Mouse (Mus musculus) inflammation-experienced regulatory T-cells, adult 6 months (primary cell): ENCODE measurements around the gene Tln2. TPM values are rescaled to one million over a fixed set of nuclear protein-coding genes. Genes with fewer than 3 reads are reported as not detected.

ENCODE experiments used
- ATAC-seq: one replicate; pipeline ENCODE4 v1.8.0; 2017
- polyA plus RNA-seq, 3 experiments: library from polyadenylated mRNA; unstranded; fragments of 100-300 nt; shearing (Covaris generic); gene quantifications; one replicate each; pipeline ENCODE4 v1.2.1; 2017

Tln2 gene
- polyA plus RNA-seq, 3 experiments from 2014 or later: 0.11 to 0.20 (median 0.19) TPM

DNA sequence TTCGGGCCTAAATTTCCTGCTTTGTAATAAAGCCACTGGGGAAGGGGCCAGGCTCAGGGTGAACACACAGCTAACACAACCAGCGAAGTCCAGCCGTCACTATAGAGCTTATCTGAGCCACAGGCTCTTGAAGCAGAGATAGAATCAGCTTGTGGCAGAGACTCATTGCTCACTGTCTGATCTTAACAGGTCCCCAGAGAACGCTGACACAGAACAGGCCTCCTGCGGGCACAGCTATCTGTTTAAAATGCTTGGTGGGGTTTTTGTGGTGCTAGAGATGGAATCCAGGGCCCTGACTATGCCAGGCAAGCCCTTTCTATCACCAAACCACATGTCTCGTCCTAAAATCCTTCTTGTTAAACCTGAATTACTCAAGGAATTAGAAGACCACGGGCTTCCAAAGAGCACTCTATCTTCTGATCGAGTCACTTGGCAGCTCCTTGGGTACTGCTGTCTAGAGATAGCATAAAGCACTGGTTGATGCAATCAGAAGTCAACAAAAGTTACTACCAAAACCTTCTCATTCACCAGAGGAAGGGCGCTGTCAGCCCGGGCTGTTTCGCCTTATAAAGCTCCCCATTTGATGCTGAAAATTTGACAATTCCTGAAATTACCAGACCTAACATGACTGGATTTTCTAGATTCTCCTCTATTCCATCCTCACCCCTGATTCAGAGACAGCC lies 95.9 kb downstream of the Tln2 start:
- ATAC-seq: no peak

- no peak for ATAC-seq
These were observed 118.0 kb downstream of the Tln2 start for GRCm38 (mm10) chr9:67441484-67441883.

DNA sequence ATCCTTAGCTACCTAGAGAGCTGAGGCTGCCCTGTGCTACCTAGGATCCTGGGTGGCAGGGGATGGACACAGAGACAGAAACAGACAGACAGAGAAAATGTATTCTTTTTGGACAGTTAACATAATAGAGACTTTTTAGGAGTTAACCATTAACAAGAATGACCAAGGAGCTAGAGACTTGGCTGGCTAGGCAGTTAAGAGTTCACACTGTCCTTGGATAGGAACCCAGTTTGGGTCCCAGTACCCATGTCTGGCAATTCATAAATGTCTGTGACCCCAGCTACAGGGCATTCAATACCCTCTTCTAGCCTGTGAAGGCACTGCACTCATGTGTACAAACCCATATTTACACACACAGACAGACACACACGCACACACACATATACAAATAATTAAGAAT lies 122.0 kb downstream of the Tln2 start:
- ATAC-seq: no peak

DNA sequence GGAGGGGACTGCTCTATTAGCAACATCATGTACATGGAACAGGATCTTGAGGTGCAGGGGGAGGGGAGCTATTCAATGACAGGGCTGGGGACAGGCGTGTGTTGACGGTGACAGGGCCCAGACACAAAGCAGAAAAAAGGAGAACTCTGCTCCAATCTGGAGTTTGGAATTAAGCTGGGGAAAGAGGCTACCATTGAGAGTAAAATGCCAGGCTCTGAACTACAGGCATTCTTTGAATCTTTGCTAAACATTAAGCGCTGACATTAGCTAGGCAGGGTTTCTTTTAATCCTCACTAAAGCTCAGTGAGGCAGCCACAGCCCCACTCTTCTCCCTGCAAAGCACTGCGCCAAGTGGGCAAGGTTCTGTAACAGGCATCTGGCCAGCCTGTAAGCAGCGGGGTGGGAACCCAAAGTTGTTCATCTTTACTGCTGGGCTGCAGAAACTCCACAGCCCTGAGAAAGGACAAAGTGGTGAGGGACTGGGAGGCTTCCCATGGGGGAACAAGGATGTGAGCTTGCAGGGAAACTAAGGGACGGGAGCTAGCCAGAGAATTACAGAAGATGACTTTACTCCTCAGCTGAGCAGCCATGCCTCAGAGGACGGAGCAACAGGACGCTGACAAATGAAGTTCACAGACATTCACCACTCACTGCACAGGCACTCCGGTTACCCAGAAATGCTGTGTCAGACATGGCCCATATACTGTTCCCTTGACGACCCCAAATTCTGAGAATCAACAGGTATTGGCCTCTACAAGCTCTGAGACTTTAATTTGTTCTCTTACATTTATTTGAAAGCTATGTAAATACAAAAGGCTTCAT lies 124.0 kb downstream of the Tln2 start:
- ATAC-seq: no peak

- ATAC-seq: no peak
These were observed 130.2 kb downstream of the Tln2 start for GRCm38 (mm10) chr9:67429199-67429892.

DNA sequence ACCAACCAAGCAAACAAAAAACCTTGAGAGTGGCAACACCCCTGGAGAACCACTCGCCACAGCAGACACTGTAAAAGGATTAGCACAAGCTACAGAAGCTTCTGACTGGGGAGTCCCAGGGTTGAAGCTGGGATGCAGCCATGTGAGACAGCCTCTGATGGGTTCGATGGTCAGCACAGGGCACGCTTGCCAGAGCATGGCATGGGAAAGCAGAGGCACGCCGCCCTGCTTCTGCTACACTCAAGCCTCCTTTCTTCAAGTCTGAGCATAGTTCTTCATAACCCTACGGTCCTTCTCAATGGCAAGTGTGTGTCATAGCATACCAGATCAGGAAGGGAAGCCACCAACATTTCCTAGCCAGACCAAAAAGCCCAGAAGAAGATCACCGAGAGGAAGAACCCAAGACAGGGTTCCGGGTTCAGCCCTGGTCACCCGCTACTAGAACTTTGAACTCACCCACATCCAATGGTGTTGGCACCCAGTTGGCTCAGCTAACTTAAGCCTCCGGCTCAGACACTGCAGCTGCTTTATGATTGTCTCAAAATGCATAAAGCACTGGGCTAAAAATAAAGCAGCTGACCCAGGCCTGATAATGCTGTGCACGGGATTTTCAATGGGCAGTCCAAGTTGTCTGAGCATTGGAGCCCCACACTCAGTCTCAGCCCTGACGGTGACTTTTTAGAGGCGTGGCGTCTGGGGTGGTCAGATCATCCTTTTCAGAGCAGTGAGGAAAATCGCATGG lies 131.0 kb downstream of the Tln2 start:
- no peak for ATAC-seq

- ATAC-seq: no peak
These were observed 133.2 kb downstream of the Tln2 start for GRCm38 (mm10) chr9:67426304-67426703.

- ATAC-seq: no peak
These were observed 135.4 kb downstream of the Tln2 start for GRCm38 (mm10) chr9:67424110-67424509.

GRCm38 (mm10) chr9:67418092-67418491 lies 141.4 kb downstream of the Tln2 start:
- no peak for ATAC-seq

DNA sequence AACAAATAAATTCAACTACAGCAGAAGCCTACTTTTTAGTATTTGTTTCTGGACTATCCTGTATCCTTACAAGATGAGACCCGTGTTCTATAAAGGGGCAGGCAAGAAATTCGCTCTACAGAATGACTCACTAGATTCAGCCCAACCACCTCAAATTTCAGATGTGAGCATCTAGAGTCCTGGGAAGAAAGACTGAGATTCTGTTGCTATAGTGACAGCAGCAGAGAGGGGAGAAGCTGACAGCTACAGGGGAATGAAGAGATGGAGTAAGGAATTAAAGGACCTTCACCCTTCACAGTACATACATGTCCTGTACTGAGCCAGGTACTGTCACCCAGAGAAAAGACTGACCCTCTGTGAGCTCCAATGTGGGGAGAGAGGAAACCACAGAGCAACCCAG lies 148.8 kb downstream of the Tln2 start:
- ATAC-seq: no peak

- ATAC-seq: no peak
These were observed 154.8 kb downstream of the Tln2 start for GRCm38 (mm10) chr9:67404736-67405135.

DNA sequence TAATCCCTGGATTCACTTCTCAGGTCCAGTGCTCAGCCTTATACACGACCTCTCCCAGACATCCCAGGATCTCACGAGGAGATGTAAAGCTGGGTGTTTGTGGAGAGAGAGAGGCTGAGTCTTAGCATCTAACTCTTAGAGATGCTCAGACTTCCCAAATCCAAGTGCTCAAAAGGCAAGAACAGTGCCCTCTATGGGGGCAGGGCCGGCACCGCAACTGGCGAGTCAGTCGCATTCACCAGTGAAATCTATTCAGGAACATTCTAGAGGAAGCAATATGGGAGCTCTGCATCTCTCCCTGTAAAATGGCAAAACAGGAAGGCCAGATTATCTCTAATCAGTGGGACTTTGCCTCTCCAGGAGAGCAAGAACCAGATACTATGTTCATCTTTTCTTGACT lies 159.9 kb downstream of the Tln2 start:
- no peak for ATAC-seq

DNA sequence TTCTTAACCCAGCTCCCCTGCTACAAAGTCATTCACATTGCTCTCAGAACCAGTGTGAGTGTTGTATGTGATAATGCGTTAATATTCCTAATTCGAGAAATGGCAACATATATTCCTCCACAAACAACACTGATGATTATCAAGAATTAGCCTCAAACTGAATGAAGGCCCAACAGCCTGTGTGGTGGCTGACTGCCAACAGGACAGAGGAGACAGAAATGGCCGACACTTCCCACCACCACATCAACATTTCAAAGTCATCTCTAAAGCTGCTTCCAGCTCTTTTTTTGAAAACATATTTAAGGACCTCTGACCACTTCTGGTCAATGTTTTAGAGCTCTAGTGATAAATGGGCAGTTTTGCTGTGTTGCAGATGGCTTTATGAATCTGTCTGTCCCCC lies 161.7 kb downstream of the Tln2 start:
- no peak for ATAC-seq

DNA sequence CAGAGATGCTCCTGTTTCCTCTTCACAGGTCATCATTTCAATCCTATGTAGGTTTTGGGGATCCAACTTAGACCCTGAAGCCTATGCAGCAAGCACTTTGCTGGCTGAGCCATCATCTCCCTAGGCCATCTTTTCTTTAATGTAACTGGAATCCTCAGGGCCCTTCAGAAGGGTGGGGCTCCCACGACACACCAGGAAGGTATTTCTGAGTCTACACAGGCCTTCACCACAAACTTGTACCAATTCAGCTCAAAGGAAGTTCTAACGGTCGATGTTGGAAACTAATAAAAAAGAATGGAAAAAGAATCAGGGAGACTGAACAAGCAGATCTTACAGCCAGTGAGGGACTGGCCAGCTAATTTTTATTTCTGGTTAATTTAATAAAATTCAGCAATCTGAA lies 163.1 kb downstream of the Tln2 start:
- ATAC-seq: no peak

GRCm38 (mm10) chr9:67384028-67384590 lies 175.4 kb downstream of the Tln2 start:
- no peak for ATAC-seq

- ATAC-seq: no peak
These were observed 179.4 kb downstream of the Tln2 start for GRCm38 (mm10) chr9:67380095-67380494.

- ATAC-seq: no peak
These were observed 180.7 kb downstream of the Tln2 start for GRCm38 (mm10) chr9:67378772-67379171.

GRCm38 (mm10) chr9:67368078-67368477 lies 191.4 kb downstream of the Tln2 start:
- ATAC-seq: no peak

DNA sequence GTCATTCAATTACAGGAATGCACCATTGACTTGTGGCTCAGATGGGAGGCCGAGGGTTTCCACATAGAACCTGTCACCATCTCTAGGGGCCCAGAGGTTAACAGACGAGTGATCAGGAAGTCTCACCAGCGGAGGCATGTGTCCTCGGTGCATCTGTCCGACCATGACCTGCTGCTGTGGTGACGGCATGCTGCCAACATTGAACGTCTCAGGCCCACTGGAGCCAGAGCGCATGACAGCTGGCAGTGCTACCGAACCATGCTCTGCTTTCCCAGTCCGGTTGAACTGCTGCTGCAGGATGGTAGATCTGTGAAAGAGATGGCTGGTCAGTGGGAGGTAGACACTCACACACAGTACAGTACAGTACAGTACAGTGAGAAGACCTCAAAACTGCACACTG lies 197.0 kb downstream of the Tln2 start:
- no peak for ATAC-seq

GRCm38 (mm10) chr9:67362053-67362452 lies 197.4 kb downstream of the Tln2 start:
- ATAC-seq: no peak

GRCm38 (mm10) chr9:67361511-67361910 lies 198.0 kb downstream of the Tln2 start:
- no peak for ATAC-seq

- ATAC-seq: no peak
These were observed 205.1 kb downstream of the Tln2 start for GRCm38 (mm10) chr9:67354356-67354755.

DNA sequence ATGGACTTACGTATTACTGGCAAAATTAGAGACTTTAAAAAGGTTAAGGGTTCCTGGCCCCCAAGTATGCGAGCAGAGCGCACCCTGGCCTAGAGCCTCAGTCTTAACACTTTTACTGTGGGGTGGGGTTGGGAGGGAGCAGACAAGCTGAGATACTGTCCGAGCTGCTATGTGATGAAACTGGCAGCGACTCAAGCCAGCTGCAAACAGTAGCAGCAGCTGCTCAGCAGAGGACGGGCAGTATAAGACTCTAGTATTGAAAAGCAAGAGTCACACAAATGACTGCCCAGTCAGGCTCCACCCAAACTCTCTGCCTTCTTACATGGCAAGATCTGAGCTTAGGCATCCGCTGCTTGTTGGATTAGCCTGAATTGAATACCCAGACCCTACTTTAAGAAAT lies 206.1 kb downstream of the Tln2 start:
- ATAC-seq: no peak
